Mouse (Mus musculus): ENCODE data around the gene Prkrip1.

GRCm38 (mm10) chr5:136198474-136199391 lies at the start of gene Prkrip1:
- no peak for TF ChIP-seq CTCF (IDR thresholded peaks at IDR 0.05)
- peak; percentile 83 for TF ChIP-seq POLR2A (IDR thresholded peaks at IDR 0.05; ENCODE audit: insufficient read depth, low read depth, low read length)
- no peak for TF ChIP-seq EP300 (IDR thresholded peaks at IDR 0.05; ENCODE audit: insufficient read depth, low read depth, low read length)
